ENCODE assay signal across 8 mouse cellular contexts in genomic region chr6:133206173-133206572, GRCm38 (mm10).
DNase-seq lines count a peak whose midpoint lies in the region; ATAC-seq and TF ChIP-seq lines count a peak whose summit lies in the region.

No protein-coding gene starts in this region.

- H3K4me3 ChIP-seq in liver, embryonic 12.5 days: no peak overlapping the region
- no peak overlapping the region for H3K4me3 ChIP-seq in hindbrain, embryonic 12.5 days
- no peak overlapping the region for H3K4me3 ChIP-seq in midbrain, embryonic 11.5 days (ENCODE audit: low read depth, low read length)
- no peak overlapping the region for H3K4me3 ChIP-seq in stomach, postnatal 0 days (ENCODE audit: low read depth, low read length)

- peak; percentile 85 for TF ChIP-seq CTCF in stomach, postnatal 0 days (IDR thresholded peaks at IDR 0.05; ENCODE audit: low read depth)

- 4% methylated on average over 3 of the region's 3 CpGs for WGBS in liver, embryonic 12.5 days (ENCODE audit: insufficient replicate concordance)
- WGBS in hindbrain, embryonic 12.5 days: 7% methylated on average over 3 of the region's 3 CpGs
- 10% methylated on average over 3 of the region's 3 CpGs for WGBS in midbrain, embryonic 11.5 days
- WGBS in stomach, postnatal 0 days: 3% methylated on average over 3 of the region's 3 CpGs

- no peaks in the 10 kb centered on the region for H3K36me3 ChIP-seq in liver, embryonic 12.5 days
- H3K36me3 ChIP-seq in hindbrain, embryonic 12.5 days: no peaks in the 10 kb centered on the region
- H3K36me3 ChIP-seq in midbrain, embryonic 11.5 days (ENCODE audit: control insufficient read depth, insufficient read depth, low read length): no peaks in the 10 kb centered on the region
- H3K36me3 ChIP-seq in stomach, postnatal 0 days (ENCODE audit: control insufficient read depth, insufficient read depth, low read length): no peaks in the 10 kb centered on the region

- no peak for ATAC-seq in liver, embryonic 12.5 days
- ATAC-seq in activated CD4-positive, CD25-positive, alpha-beta regulatory T cell, adult 4 months: peak; percentile 49
- peak; percentile 69; the same call in 1 of the 2 replicates for ATAC-seq in hindbrain, embryonic 12.5 days (ENCODE audit: low FRiP score)
- peak; percentile 79; the same call in 1 of the 2 replicates for ATAC-seq in midbrain, embryonic 11.5 days (ENCODE audit: low FRiP score)
- 0 out of 2 replicates have a peak, but pooled peaks have one; percentile 54 for ATAC-seq in stomach, postnatal 0 days (ENCODE audit: low FRiP score, low TSS enrichment)

- peak; percentile 50 for DNase-seq in liver
- DNase-seq in embryo, embryonic 9.5 days (ENCODE audit: extremely low spot score): peak; percentile 47
- peak; percentile 5 to 10 for DNase-seq in layer of hippocampus, postnatal 36 days
- peak; percentile 86 for DNase-seq in midbrain, embryonic 11.5 days (ENCODE audit: low spot score, missing footprints)
- DNase-seq in stomach, postnatal 0 days (ENCODE audit: low spot score): peak; percentile 58

- H3K27ac ChIP-seq in liver, embryonic 12.5 days: no peak overlapping the region
- H3K27ac ChIP-seq in hindbrain, embryonic 12.5 days: no peak overlapping the region
- H3K27ac ChIP-seq in midbrain, embryonic 11.5 days (ENCODE audit: low read depth, low read length): no peak overlapping the region
- no peak overlapping the region for H3K27ac ChIP-seq in stomach, postnatal 0 days (replicated peaks)

- no peaks in the 10 kb centered on the region for H3K4me1 ChIP-seq in liver, embryonic 12.5 days
- no peaks in the 10 kb centered on the region for H3K4me1 ChIP-seq in hindbrain, embryonic 12.5 days
- no peaks in the 10 kb centered on the region for H3K4me1 ChIP-seq in midbrain, embryonic 11.5 days (ENCODE audit: control insufficient read depth, insufficient read depth, low read length)
- no peaks in the 10 kb centered on the region for H3K4me1 ChIP-seq in stomach, postnatal 0 days (replicated peaks; ENCODE audit: control insufficient read depth, insufficient read depth)

- H3K9me3 ChIP-seq in liver, embryonic 12.5 days (replicated peaks): no peaks in the 10 kb centered on the region
- no peaks in the 10 kb centered on the region for H3K9me3 ChIP-seq in hindbrain, embryonic 12.5 days (replicated peaks)
- no peaks in the 10 kb centered on the region for H3K9me3 ChIP-seq in midbrain, embryonic 11.5 days (ENCODE audit: control insufficient read depth, low read length)
- no peaks in the 10 kb centered on the region for H3K9me3 ChIP-seq in stomach, postnatal 0 days (ENCODE audit: control insufficient read depth, low read length)

- no peak overlapping the region for H3K9ac ChIP-seq in liver, embryonic 12.5 days
- H3K9ac ChIP-seq in hindbrain, embryonic 12.5 days: no peak overlapping the region
- H3K9ac ChIP-seq in midbrain, embryonic 11.5 days (ENCODE audit: low read length): no peak overlapping the region
- no peak overlapping the region for H3K9ac ChIP-seq in stomach, postnatal 0 days (ENCODE audit: low read length)

- H3K4me2 ChIP-seq in liver, embryonic 12.5 days: no peak overlapping the region
- H3K4me2 ChIP-seq in hindbrain, embryonic 12.5 days (replicated peaks): no peak overlapping the region
- no peak overlapping the region for H3K4me2 ChIP-seq in midbrain, embryonic 11.5 days
- no peak overlapping the region for H3K4me2 ChIP-seq in stomach, postnatal 0 days (replicated peaks; ENCODE audit: low read depth)

- TF ChIP-seq EP300 in stomach, postnatal 0 days (optimal IDR thresholded peaks at IDR 0.05): no peak

- H3K27me3 ChIP-seq in liver, embryonic 12.5 days (replicated peaks): no peaks in the 10 kb centered on the region
- H3K27me3 ChIP-seq in hindbrain, embryonic 12.5 days: no peaks in the 10 kb centered on the region
- no peaks in the 10 kb centered on the region for H3K27me3 ChIP-seq in midbrain, embryonic 11.5 days (ENCODE audit: control insufficient read depth, insufficient read depth, low read length)
- no peaks in the 10 kb centered on the region for H3K27me3 ChIP-seq in stomach, postnatal 0 days (ENCODE audit: control insufficient read depth, insufficient read depth, low read length)

Comparison
In these comparisons a context has a peak if more than half of its experiments do, and no peak if none do; other contexts are left out.
1. DNase-seq: peak in every context shown above with its lines; median percentile 86 in midbrain, embryonic 11.5 days; 58 in stomach, postnatal 0 days; 50 in liver; 47 in embryo, embryonic 9.5 days; 8 in layer of hippocampus, postnatal 36 days.